Mouse (Mus musculus) liver, postnatal 0 days (tissue): ENCODE data around the gene Gm20388.

ENCODE experiments used
- CTCF ChIP-seq: sonication (generic); IDR thresholded peaks from 2 replicates; pipeline ENCODE4 v1.5.1; 2016; ENCODE audit warnings: antibody characterized with exemption, low read depth
- EP300 ChIP-seq: IDR thresholded peaks from 2 replicates; pipeline ENCODE4 v1.6.1; 2016; ENCODE audit warnings: antibody characterized with exemption, low read depth, mild to moderate bottlenecking

- TF ChIP-seq CTCF (no peak), EP300 (no peak)
Measured at GRCm38 (mm10) chr8:122571153-122571552, 2660.5 kb downstream of the Gm20388 start.
